Mouse (Mus musculus): Measurements from ENCODE around the gene Ccdc158. TPM values are rescaled to one million over a fixed set of nuclear protein-coding genes. Genes with fewer than 3 reads are reported as not detected.

Ccdc158 gene
- polyA plus RNA-seq, 1 experiment from 2014 or later, result 0.32 TPM

- Histone ChIP-seq H3K27ac (ENCODE audit: low read length) (no peak overlapping the region), H3K4me3 (replicated peaks; ENCODE audit: low read length) (no peak overlapping the region), H3K27me3 (replicated peaks; ENCODE audit: control insufficient read depth, insufficient read depth, low read length) (no peaks in the 10 kb centered on the region), H3K9ac (replicated peaks; ENCODE audit: low read depth, low read length) (no peak overlapping the region), H3K4me2 (ENCODE audit: low read length) (no peak overlapping the region), H3K36me3 (ENCODE audit: control insufficient read depth, insufficient read depth) (no peaks in the 10 kb centered on the region), H3K4me1 (replicated peaks; ENCODE audit: control insufficient read depth, insufficient read depth, low read length) (no peaks in the 10 kb centered on the region), H3K9me3 (ENCODE audit: control insufficient read depth, low read length) (no peaks in the 10 kb centered on the region)
- WGBS, result 92% methylated on average over 14 of the region's 14 CpGs
- no peak for ATAC-seq
Observed at GRCm38 (mm10) chr5:92579559-92579958, 95.5 kb downstream of the Ccdc158 start.

GRCm38 (mm10) chr5:92571232-92571631, 103.8 kb downstream of the Ccdc158 start:
- H3K36me3 ChIP-seq (ENCODE audit: control insufficient read depth, insufficient read depth), result no peaks in the 10 kb centered on the region
- H3K27me3 ChIP-seq (replicated peaks; ENCODE audit: control insufficient read depth, insufficient read depth, low read length), result no peaks in the 10 kb centered on the region
- H3K27ac ChIP-seq (ENCODE audit: low read length), result no peak overlapping the region
- ATAC-seq, result no peak
- WGBS, result 85% methylated on average over 4 of the region's 4 CpGs
- no peaks in the 10 kb centered on the region for H3K4me1 ChIP-seq (replicated peaks; ENCODE audit: control insufficient read depth, insufficient read depth, low read length)
- H3K4me3 ChIP-seq (replicated peaks; ENCODE audit: low read length), result no peak overlapping the region
- no peaks in the 10 kb centered on the region for H3K9me3 ChIP-seq (ENCODE audit: control insufficient read depth, low read length)
- no peak overlapping the region for H3K9ac ChIP-seq (replicated peaks; ENCODE audit: low read depth, low read length)
- H3K4me2 ChIP-seq (ENCODE audit: low read length), result no peak overlapping the region

- no peaks in the 10 kb centered on the region for H3K9me3 ChIP-seq (ENCODE audit: control insufficient read depth, low read length)
- 86% methylated on average over 13 of the region's 13 CpGs for WGBS
- H3K36me3 ChIP-seq (ENCODE audit: control insufficient read depth, insufficient read depth), result no peaks in the 10 kb centered on the region
- H3K4me1 ChIP-seq (replicated peaks; ENCODE audit: control insufficient read depth, insufficient read depth, low read length), result 0 out of 2 replicates have a peak, but pooled peaks cover 2% of the 10 kb centered on the region
- H3K4me3 ChIP-seq (replicated peaks; ENCODE audit: low read length), result no peak overlapping the region
- no peak overlapping the region for H3K9ac ChIP-seq (replicated peaks; ENCODE audit: low read depth, low read length)
- no peak for ATAC-seq
- H3K27me3 ChIP-seq (replicated peaks; ENCODE audit: control insufficient read depth, insufficient read depth, low read length), result no peaks in the 10 kb centered on the region
- H3K4me2 ChIP-seq (ENCODE audit: low read length), result no peak overlapping the region
- H3K27ac ChIP-seq (ENCODE audit: low read length), result no peak overlapping the region
Observed at GRCm38 (mm10) chr5:92562002-92562401, 113.1 kb downstream of the Ccdc158 start.

GRCm38 (mm10) chr5:92560201-92560600, 114.9 kb downstream of the Ccdc158 start:
- H3K27ac ChIP-seq (ENCODE audit: low read length), result no peak overlapping the region
- H3K4me2 ChIP-seq (ENCODE audit: low read length), result no peak overlapping the region
- no peaks in the 10 kb centered on the region for H3K36me3 ChIP-seq (ENCODE audit: control insufficient read depth, insufficient read depth)
- H3K4me3 ChIP-seq (replicated peaks; ENCODE audit: low read length), result no peak overlapping the region
- WGBS, result 35% methylated on average over 2 of the region's 2 CpGs
- no peaks in the 10 kb centered on the region for H3K27me3 ChIP-seq (replicated peaks; ENCODE audit: control insufficient read depth, insufficient read depth, low read length)
- H3K9ac ChIP-seq (replicated peaks; ENCODE audit: low read depth, low read length), result no peak overlapping the region
- ATAC-seq, result no peak
- 0 out of 2 replicates have a peak, but pooled peaks cover 2% of the 10 kb centered on the region for H3K4me1 ChIP-seq (replicated peaks; ENCODE audit: control insufficient read depth, insufficient read depth, low read length)
- no peaks in the 10 kb centered on the region for H3K9me3 ChIP-seq (ENCODE audit: control insufficient read depth, low read length)

Other genes with a start within 250 kb of the Ccdc158 start
- gene Nup54, start 240.1 kb downstream of the Ccdc158 start, polyA plus RNA-seq (2015; fragmentation: Nextera tagmentation; extraction: Ambion mirVana), result 63.4 and 65.6 TPM in 2 replicates
- gene Scarb2, start 168.4 kb downstream of the Ccdc158 start, polyA plus RNA-seq (2015; fragmentation: Nextera tagmentation; extraction: Ambion mirVana), result 25.1 and 27.0 TPM in 2 replicates
- gene Fam47e, start 120.2 kb downstream of the Ccdc158 start, polyA plus RNA-seq (2015; fragmentation: Nextera tagmentation; extraction: Ambion mirVana), result 0.43 and 0.77 TPM in 2 replicates
- gene Stbd1, start 72.2 kb downstream of the Ccdc158 start, polyA plus RNA-seq (2015; fragmentation: Nextera tagmentation; extraction: Ambion mirVana), result 3.6 and 3.9 TPM in 2 replicates
- gene Shroom3, start 8.2 kb upstream of the Ccdc158 start, polyA plus RNA-seq (2015; fragmentation: Nextera tagmentation; extraction: Ambion mirVana), result 1.2 and 1.4 TPM in 2 replicates